Mouse (Mus musculus) midbrain, embryonic 10.5 days (tissue): Measurements from ENCODE around the gene Polr2f. TPM values are rescaled to one million over a fixed set of nuclear protein-coding genes. Genes with fewer than 3 reads are reported as not detected.

ENCODE experiments used
- DNase-seq: peaks from one replicate; pipeline ENCODE4 v3.0.0-alpha.2; 2017; ENCODE audit warnings: low spot score
- H3K27ac ChIP-seq: fragments of 300-500 bp; sonication (generic); replicated peaks from 2 replicates; pipeline ENCODE4 v1.5.1; 2016; ENCODE audit warnings: mild to moderate bottlenecking
- H3K27me3 ChIP-seq: fragments of 300-500 bp; sonication (generic); 2 replicates; pipeline ENCODE4 v1.6.1; 2016; ENCODE audit warnings: low read depth, mild to moderate bottlenecking; ENCODE audit not compliant: poor library complexity, severe bottlenecking
- H3K36me3 ChIP-seq: fragments of 300-500 bp; sonication (generic); 2 replicates; pipeline ENCODE4 v1.6.1; 2016; ENCODE audit warnings: mild to moderate bottlenecking, moderate library complexity
- H3K4me1 ChIP-seq: fragments of 300-500 bp; sonication (generic); 2 replicates; pipeline ENCODE4 v1.6.1; 2016
- H3K4me3 ChIP-seq: fragments of 300-500 bp; sonication (generic); 2 replicates; pipeline ENCODE4 v1.5.1; 2016; ENCODE audit warnings: mild to moderate bottlenecking, moderate library complexity
- H3K9me3 ChIP-seq: fragments of 300-500 bp; sonication (generic); replicated peaks from 2 replicates; pipeline ENCODE4 v1.6.1; 2016; ENCODE audit warnings: mild to moderate bottlenecking
- WGBS: fragments of 180-500 bp; shearing (Covaris S2); methylation state at CpG from one replicate; pipeline ENCODE4 v1.1.7; 2016; 5-methylcytosine and 5-hydroxymethylcytosine counted together
- polyA plus RNA-seq: library from polyadenylated mRNA; unstranded; fragments of >200 nt; fragmentation: Nextera tagmentation; extraction: Ambion mirVana; gene quantifications from 2 replicates; pipeline ENCODE4 v1.2.1, GENCODE M21; 2016

Gene Polr2f
- polyA plus RNA-seq, 1 experiment from 2014 or later, result 395 TPM

DNA sequence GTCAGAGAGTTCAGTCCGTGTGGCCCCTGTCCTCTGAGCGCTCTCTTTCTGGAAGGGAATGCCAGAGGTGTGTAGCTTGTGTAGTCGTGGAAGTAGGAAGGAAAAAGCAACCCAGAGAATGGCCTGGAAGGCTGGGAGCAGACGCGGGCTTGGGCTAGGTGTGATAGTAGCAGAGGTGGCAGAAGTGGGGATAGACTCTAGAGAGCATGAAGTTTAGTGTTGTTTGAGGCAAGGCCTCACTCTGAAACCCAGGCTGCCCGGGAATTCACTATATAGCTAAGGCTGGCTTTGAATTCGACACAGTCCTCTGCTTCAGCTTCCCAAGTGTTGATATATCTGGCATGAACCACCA lies 733 bp downstream of the Polr2f start:
- peaks cover 33% of the 10 kb centered on the region for H3K36me3 ChIP-seq
- H3K27me3 ChIP-seq, result peaks cover 8% of the 10 kb centered on the region; the same call in 1 of the 2 replicates
- under 1% methylated on average over 7 of the region's 7 CpGs for WGBS
- H3K4me1 ChIP-seq, result peaks cover 23% of the 10 kb centered on the region
- H3K4me3 ChIP-seq, result peak overlapping the region; percentile 90
- DNase-seq, result no peak
- H3K27ac ChIP-seq, result peak overlapping the region; percentile 87
- H3K9me3 ChIP-seq, result no peaks in the 10 kb centered on the region

- 90% methylated on average over 12 of the region's 12 CpGs for WGBS
- H3K9me3 ChIP-seq, result no peaks in the 10 kb centered on the region
- H3K27me3 ChIP-seq, result peaks cover 8% of the 10 kb centered on the region; the same call in 1 of the 2 replicates
- H3K4me1 ChIP-seq, result peaks cover 23% of the 10 kb centered on the region
- DNase-seq, result no peak
- H3K27ac ChIP-seq, result no peak overlapping the region
- H3K4me3 ChIP-seq, result no peak overlapping the region
- H3K36me3 ChIP-seq, result peaks cover 51% of the 10 kb centered on the region
Measured at GRCm38 (mm10) chr15:79143316-79143715, 2.5 kb downstream of the Polr2f start.

- H3K4me1 ChIP-seq, result peaks cover 23% of the 10 kb centered on the region
- no peaks in the 10 kb centered on the region for H3K9me3 ChIP-seq
- no peak overlapping the region for H3K4me3 ChIP-seq
- no peak for DNase-seq
- H3K27ac ChIP-seq, result no peak overlapping the region
- WGBS, result 93% methylated on average over 8 of the region's 8 CpGs
- H3K27me3 ChIP-seq, result peaks cover 8% of the 10 kb centered on the region; the same call in 1 of the 2 replicates
- H3K36me3 ChIP-seq, result peaks cover 58% of the 10 kb centered on the region
Measured at GRCm38 (mm10) chr15:79144021-79144420, 3.2 kb downstream of the Polr2f start.

DNA sequence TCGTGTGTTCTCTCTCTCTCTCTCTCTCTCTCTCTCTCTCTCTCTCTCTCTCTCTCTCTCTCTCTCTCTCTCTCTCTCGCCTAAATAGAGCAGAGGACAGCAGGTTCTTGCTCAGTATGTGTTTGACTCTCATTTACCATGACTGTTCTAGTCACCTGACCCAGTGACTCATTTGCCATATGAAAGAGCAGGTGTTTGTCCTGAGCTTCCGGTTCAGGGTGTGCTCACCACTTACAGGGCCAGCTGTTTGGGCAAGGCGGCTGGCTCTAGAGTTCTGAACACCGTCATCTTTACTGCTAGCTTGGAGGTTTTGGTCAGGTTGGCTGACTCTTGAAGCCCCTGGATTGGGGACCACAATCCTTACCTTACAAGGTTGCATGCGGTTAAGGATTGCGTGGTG lies 4.7 kb downstream of the Polr2f start:
- H3K4me1 ChIP-seq, result peaks cover 17% of the 10 kb centered on the region
- no peak overlapping the region for H3K27ac ChIP-seq
- peaks cover 71% of the 10 kb centered on the region for H3K36me3 ChIP-seq
- no peak for DNase-seq
- WGBS, result 92% methylated on average over 7 of the region's 7 CpGs
- H3K27me3 ChIP-seq, result 0 out of 2 replicates have a peak, but pooled peaks cover under 1% of the 10 kb centered on the region
- no peak overlapping the region for H3K4me3 ChIP-seq
- H3K9me3 ChIP-seq, result no peaks in the 10 kb centered on the region

GRCm38 (mm10) chr15:79148533-79148932 lies 7.7 kb downstream of the Polr2f start:
- DNase-seq, result peak; percentile 85
- WGBS, result 54% methylated on average over 7 of the region's 7 CpGs
- no peak overlapping the region for H3K27ac ChIP-seq
- no peaks in the 10 kb centered on the region for H3K27me3 ChIP-seq
- H3K4me1 ChIP-seq, result peaks cover 22% of the 10 kb centered on the region
- no peaks in the 10 kb centered on the region for H3K9me3 ChIP-seq
- no peak overlapping the region for H3K4me3 ChIP-seq
- H3K36me3 ChIP-seq, result peaks cover 97% of the 10 kb centered on the region

DNA sequence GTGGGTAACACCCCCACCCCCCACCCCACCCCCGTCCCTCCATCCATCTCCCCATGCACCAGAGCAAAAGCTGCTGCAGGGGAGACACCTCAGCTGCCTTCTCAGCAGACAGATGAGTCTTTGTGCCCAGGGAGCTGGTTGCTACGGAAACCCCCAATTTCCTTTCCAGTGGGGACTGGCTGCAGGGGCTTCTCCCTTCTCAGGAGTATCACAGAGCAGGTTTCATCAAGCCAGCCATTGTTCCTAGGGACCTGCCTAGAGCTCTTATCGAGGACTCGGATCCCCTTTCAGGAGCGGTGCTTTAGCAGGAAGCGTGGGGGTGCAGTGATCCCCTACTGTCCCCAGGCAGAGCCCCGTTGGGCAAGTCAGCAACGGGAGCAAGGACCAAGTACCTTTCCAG lies 11.1 kb downstream of the Polr2f start:
- Histone ChIP-seq H3K36me3 (peaks cover 63% of the 10 kb centered on the region), H3K27ac (peak overlapping the region; percentile 34), H3K4me1 (peaks cover 47% of the 10 kb centered on the region), H3K27me3 (no peaks in the 10 kb centered on the region), H3K4me3 (no peak overlapping the region), H3K9me3 (no peaks in the 10 kb centered on the region)
- 74% methylated on average over 8 of the region's 8 CpGs for WGBS
- no peak for DNase-seq

GRCm38 (mm10) chr15:79152709-79153108 lies 11.9 kb downstream of the Polr2f start:
- Histone ChIP-seq H3K4me1 (peaks cover 47% of the 10 kb centered on the region), H3K9me3 (no peaks in the 10 kb centered on the region), H3K27ac (peak overlapping the region; percentile 34; the same call in 1 of the 2 replicates), H3K4me3 (no peak overlapping the region), H3K36me3 (peaks cover 55% of the 10 kb centered on the region), H3K27me3 (no peaks in the 10 kb centered on the region)
- WGBS, result 61% methylated on average over 6 of the region's 6 CpGs
- DNase-seq, result no peak

DNA sequence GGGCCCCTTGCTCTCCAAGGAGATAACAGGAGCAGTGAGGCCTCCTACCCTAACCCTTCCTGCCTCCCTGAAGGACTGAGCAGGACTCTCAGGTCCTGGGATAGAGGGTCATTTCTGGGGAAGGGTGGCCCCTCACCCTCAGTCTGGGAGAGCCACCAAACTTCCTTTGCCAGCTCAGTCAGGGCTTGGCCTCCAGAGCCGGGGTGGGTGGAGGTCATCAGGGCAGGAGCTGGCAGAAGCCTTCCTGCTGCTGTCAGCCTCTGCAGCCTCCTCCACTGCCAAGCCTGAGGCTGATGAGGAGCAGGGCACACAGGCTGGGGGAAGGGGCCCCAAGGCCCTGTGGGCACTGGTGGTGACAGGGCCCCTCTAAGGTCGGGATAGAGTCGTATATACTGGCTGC lies 14.8 kb downstream of the Polr2f start:
- H3K27ac ChIP-seq, result peak overlapping the region; percentile 78

GRCm38 (mm10) chr15:79162301-79162700 lies 21.5 kb downstream of the Polr2f start:
- 81% methylated on average over 7 of the region's 7 CpGs for whole genome bisulfite sequencing
- Histone ChIP-seq H3K27me3 (peaks cover 90% of the 10 kb centered on the region), H3K27ac (no peak overlapping the region), H3K4me3 (no peak overlapping the region), H3K4me1 (peaks cover 47% of the 10 kb centered on the region), H3K9me3 (no peaks in the 10 kb centered on the region), H3K36me3 (no peaks in the 10 kb centered on the region)
- no peak for DNase-seq

More for the DNA sequence above, 14.8 kb downstream of the Polr2f start:
- Histone ChIP-seq H3K4me1 (peaks cover 50% of the 10 kb centered on the region), H3K4me3 (no peak overlapping the region), H3K27me3 (peaks cover 23% of the 10 kb centered on the region), H3K36me3 (peaks cover 29% of the 10 kb centered on the region), H3K9me3 (no peaks in the 10 kb centered on the region)
- no peak for DNase-seq
- 39% methylated on average over 3 of the region's 3 CpGs for WGBS

DNA sequence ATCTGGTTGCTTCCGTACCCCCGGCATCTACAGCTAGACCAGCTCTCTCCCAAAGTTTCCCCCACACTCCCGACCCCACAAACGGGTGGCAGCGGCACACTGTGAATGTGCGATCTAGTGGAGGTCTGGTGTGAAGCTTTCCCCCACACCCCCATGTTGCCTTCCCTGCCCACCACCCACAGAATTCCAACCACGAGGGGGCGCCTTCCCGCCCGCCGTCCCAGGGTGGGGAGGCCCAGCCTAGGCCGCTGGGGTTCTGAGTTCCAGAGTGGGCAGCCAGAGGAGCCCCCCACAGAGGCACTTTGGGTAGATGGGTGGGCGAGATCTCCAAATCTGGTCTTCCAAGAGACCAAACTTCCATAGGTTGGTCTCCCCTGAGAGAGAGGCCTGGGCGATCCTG lies 22.0 kb downstream of the Polr2f start:
- DNase-seq, result no peak
- H3K27me3 ChIP-seq, result peaks cover 94% of the 10 kb centered on the region
- 47% methylated on average over 14 of the region's 14 CpGs for WGBS
- no peaks in the 10 kb centered on the region for H3K36me3 ChIP-seq
- no peaks in the 10 kb centered on the region for H3K9me3 ChIP-seq
- peak overlapping the region; percentile 36; the same call in 1 of the 2 replicates for H3K4me3 ChIP-seq
- peaks cover 47% of the 10 kb centered on the region for H3K4me1 ChIP-seq
- no peak overlapping the region for H3K27ac ChIP-seq

DNA sequence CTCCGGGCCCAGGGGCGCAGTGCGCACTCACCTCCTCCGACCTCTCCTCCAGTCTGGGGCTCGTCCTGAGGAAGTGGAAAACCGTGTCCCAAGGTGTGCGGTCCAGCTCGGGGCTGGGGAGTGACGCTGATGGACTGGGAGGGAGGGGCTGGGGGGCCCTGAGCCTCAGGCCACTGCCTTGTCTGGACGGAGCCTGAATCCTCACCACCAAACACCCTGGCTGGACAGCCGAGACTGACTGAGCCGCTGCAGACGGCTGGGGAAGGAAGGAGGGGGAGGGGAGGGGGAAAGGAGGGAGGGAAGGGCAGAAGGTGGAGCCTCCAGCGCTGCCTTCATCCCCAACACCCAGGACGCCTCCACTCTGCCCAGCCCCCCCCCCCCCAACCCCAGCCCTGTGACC lies 23.4 kb downstream of the Polr2f start:
- Histone ChIP-seq H3K4me1 (peaks cover 44% of the 10 kb centered on the region), H3K27me3 (peaks cover 88% of the 10 kb centered on the region), H3K27ac (no peak overlapping the region; the same call in 1 of the 2 replicates), H3K9me3 (no peaks in the 10 kb centered on the region), H3K4me3 (no peak overlapping the region; the same call in 1 of the 2 replicates), H3K36me3 (no peaks in the 10 kb centered on the region)
- WGBS, result 3% methylated on average over 15 of the region's 15 CpGs
- DNase-seq, result no peak

DNA sequence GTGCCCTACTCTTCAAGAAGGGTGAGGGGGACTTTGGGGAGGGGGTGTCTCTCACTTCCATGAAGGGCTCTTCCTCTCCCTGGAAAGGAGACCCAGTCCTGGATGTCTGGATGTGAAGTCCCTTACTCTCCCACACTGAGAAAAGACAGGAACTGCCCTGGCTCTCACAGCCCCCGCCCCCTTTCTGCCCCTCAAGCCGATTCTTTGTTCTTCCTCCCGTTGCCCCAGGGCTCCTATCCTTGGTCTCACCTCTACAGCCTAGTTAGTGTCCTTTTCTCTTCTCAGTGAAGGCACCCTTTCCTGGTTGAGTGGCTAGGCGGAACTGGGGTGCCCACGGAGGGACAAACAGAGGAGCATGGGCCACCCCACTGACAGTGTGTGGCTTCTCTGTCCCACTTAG lies 24.3 kb downstream of the Polr2f start, which contains the start of gene Sox10:
TSS of gene Sox10 (minus strand) at position 101 of the 400 bp plus-strand sequence.
- no peak for DNase-seq
- Histone ChIP-seq H3K27ac (peak within 1 kb of the TSS; percentile 55; the same call in 1 of the 2 replicates), H3K4me3 (no peak within 1 kb of the TSS; the same call in 1 of the 2 replicates)

GRCm38 (mm10) chr15:79166712-79167111 lies 25.9 kb downstream of the Polr2f start:
- DNase-seq, result no peak
- no peaks in the 10 kb centered on the region for H3K36me3 ChIP-seq
- no peak overlapping the region for H3K4me3 ChIP-seq
- H3K27ac ChIP-seq, result no peak overlapping the region
- peaks cover 49% of the 10 kb centered on the region for H3K4me1 ChIP-seq
- H3K9me3 ChIP-seq, result no peaks in the 10 kb centered on the region
- peaks cover 64% of the 10 kb centered on the region for H3K27me3 ChIP-seq
- WGBS, result 59% methylated on average over 8 of the region's 8 CpGs

More for the DNA sequence above, 24.3 kb downstream of the Polr2f start, which contains the start of gene Sox10:
- Histone ChIP-seq H3K36me3 (no peaks in the 10 kb centered on the region), H3K9me3 (no peaks in the 10 kb centered on the region), H3K27me3 (peaks cover 79% of the 10 kb centered on the region), H3K4me1 (peaks cover 46% of the 10 kb centered on the region)
- 48% methylated on average over 5 of the region's 5 CpGs for WGBS
